Mouse (Mus musculus): ENCODE results near the gene Drd4. TPM values are rescaled to one million over a fixed set of nuclear protein-coding genes. Genes with fewer than 3 reads are reported as not detected.

Drd4 gene
- polyA plus RNA-seq, 1 experiment from 2014 or later: 0.13 TPM

DNA sequence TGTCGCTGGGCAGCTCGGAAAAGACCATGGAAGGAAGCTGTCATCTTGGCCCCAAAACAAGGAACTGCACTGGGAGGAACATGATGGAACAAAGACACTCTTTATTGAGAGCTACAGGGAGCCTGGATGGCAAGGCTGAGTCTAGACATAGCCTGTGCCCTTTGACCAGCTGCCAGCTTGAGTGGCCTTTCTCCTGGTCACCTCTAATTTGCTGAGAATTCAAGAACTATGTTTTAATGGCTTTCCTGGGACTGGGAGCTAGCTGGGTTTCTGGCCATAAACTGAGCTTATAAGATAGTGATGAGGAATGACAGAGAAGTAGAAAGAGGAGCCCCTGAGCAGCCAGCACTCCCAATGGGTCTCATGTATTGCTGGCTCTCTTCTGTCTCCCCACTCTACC lies 51.4 kb downstream of the Drd4 start:
- H3K27me3 ChIP-seq (ENCODE audit: insufficient read depth, poor library complexity, severe bottlenecking): peaks cover 51% of the 10 kb centered on the region
- H3K27ac ChIP-seq: no peak overlapping the region
- H3K36me3 ChIP-seq: no peaks in the 10 kb centered on the region
- WGBS: 72% methylated on average over 2 of the region's 2 CpGs
- H3K9me3 ChIP-seq: no peaks in the 10 kb centered on the region
- H3K4me1 ChIP-seq: peaks cover 21% of the 10 kb centered on the region
- no peak overlapping the region for H3K4me3 ChIP-seq
- DNase-seq (ENCODE audit: low spot score): no peak

DNA sequence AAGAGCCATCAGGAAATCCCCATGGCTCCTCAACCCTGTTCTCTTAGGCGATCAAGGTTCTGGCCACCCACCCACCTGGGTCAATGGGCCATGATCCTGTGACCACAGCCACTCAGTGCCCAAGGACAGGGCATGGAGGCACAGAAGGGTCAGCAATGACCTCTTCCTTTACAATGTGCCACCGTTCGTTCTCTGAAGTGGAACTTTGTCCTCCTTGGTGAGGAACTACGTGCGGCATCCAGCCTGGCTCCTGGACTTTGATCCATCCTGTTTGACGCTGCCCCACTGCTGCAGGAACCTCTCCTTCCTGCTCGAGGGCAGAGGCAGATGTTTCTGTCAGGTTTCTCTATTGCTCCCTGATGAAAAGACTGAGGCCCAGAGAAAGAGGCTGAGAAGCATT lies 51.9 kb downstream of the Drd4 start:
- Histone ChIP-seq H3K4me3 (no peak overlapping the region), H3K4me1 (peaks cover 17% of the 10 kb centered on the region), H3K27me3 (ENCODE audit: insufficient read depth, poor library complexity, severe bottlenecking) (peaks cover 46% of the 10 kb centered on the region), H3K9me3 (no peaks in the 10 kb centered on the region), H3K36me3 (no peaks in the 10 kb centered on the region), H3K27ac (no peak overlapping the region)
- WGBS: 79% methylated on average over 7 of the region's 7 CpGs
- DNase-seq (ENCODE audit: low spot score): no peak

DNA sequence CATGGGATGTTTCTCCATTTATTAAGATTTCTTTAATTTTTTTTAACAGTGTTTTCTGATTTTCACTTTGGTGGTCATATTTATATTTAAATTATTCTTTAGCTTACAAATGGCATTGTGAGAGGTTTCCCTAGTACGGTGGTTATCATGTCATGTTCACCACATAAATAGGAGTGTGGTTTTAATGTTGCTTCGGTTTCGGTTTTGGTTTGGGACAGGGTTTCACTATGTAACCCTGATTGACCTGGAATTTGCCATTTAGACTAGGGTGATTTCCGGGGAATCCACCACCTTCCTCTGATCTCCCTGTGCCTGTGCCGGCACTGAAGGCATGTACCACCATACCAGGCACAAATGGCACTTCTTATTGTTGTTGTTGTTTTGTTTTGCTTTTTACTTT lies 53.0 kb downstream of the Drd4 start:
- Histone ChIP-seq H3K4me1 (peaks cover 7% of the 10 kb centered on the region), H3K27ac (no peak overlapping the region), H3K4me3 (no peak overlapping the region), H3K36me3 (no peaks in the 10 kb centered on the region), H3K9me3 (no peaks in the 10 kb centered on the region), H3K27me3 (ENCODE audit: insufficient read depth, poor library complexity, severe bottlenecking) (peaks cover 35% of the 10 kb centered on the region; the same call in 1 of the 2 replicates)
- DNase-seq (ENCODE audit: low spot score): no peak
- 85% methylated on average over 5 of the region's 5 CpGs for WGBS

Other genes starting within 250 kb of the Drd4 start
- gene B4galnt4, start 230.9 kb upstream of the Drd4 start, polyA plus RNA-seq (2016; fragmentation: Nextera tagmentation; extraction: Ambion mirVana): 2.6 and 12.7 TPM in 2 replicates
- 0.94 and 3.4 TPM in 2 replicates for gene Pkp3, start 213.8 kb upstream of the Drd4 start, polyA plus RNA-seq (2016; fragmentation: Nextera tagmentation; extraction: Ambion mirVana)
- 3.0 and 5.7 TPM in 2 replicates for gene Sigirr, start 191.4 kb upstream of the Drd4 start, polyA plus RNA-seq (2016; fragmentation: Nextera tagmentation; extraction: Ambion mirVana)
- 0.42 and 0.97 TPM in 2 replicates for gene Ano9, start 174.2 kb upstream of the Drd4 start, polyA plus RNA-seq (2016; fragmentation: Nextera tagmentation; extraction: Ambion mirVana)
- gene Ptdss2, start 169.6 kb upstream of the Drd4 start, polyA plus RNA-seq (2016; fragmentation: Nextera tagmentation; extraction: Ambion mirVana): 87.8 and 91.1 TPM in 2 replicates
- gene Rnh1, start 119.1 kb upstream of the Drd4 start, polyA plus RNA-seq (2016; fragmentation: Nextera tagmentation; extraction: Ambion mirVana): 103 and 105 TPM in 2 replicates
- gene Hras, start 98.0 kb upstream of the Drd4 start, polyA plus RNA-seq (2016; fragmentation: Nextera tagmentation; extraction: Ambion mirVana): 89.6 and 92.6 TPM in 2 replicates
- 3.3 and 6.7 TPM in 2 replicates for gene Lrrc56, start 97.8 kb upstream of the Drd4 start, polyA plus RNA-seq (2016; fragmentation: Nextera tagmentation; extraction: Ambion mirVana)
- 1.4 and 2.1 TPM in 2 replicates for gene Lmntd2, start 77.9 kb upstream of the Drd4 start, polyA plus RNA-seq (2016; fragmentation: Nextera tagmentation; extraction: Ambion mirVana)
- 22.6 and 41.4 TPM in 2 replicates for gene Rassf7, start 76.1 kb upstream of the Drd4 start, polyA plus RNA-seq (2016; fragmentation: Nextera tagmentation; extraction: Ambion mirVana)
- 73.5 and 84.7 TPM in 2 replicates for gene Phrf1, start 63.2 kb upstream of the Drd4 start, polyA plus RNA-seq (2016; fragmentation: Nextera tagmentation; extraction: Ambion mirVana)
- gene Irf7, start 25.5 kb upstream of the Drd4 start, polyA plus RNA-seq (2016; fragmentation: Nextera tagmentation; extraction: Ambion mirVana): 0.39 and 0.60 TPM in 2 replicates
- not detected in 2 replicates for gene Cdhr5, start 15.2 kb upstream of the Drd4 start, polyA plus RNA-seq (2016; fragmentation: Nextera tagmentation; extraction: Ambion mirVana)
- 1.7 and 5.0 TPM in 2 replicates for gene Sct, start 12.9 kb upstream of the Drd4 start, polyA plus RNA-seq (2016; fragmentation: Nextera tagmentation; extraction: Ambion mirVana)
- gene Deaf1, start 35.7 kb downstream of the Drd4 start, polyA plus RNA-seq (2016; fragmentation: Nextera tagmentation; extraction: Ambion mirVana): 35.6 and 39.4 TPM in 2 replicates
- 39.5 and 41.2 TPM in 2 replicates for gene Tmem80, start 35.7 kb downstream of the Drd4 start, polyA plus RNA-seq (2016; fragmentation: Nextera tagmentation; extraction: Ambion mirVana)
- gene Eps8l2, start 46.9 kb downstream of the Drd4 start, polyA plus RNA-seq (2016; fragmentation: Nextera tagmentation; extraction: Ambion mirVana): 3.1 and 8.2 TPM in 2 replicates
- gene Taldo1, start 100.2 kb downstream of the Drd4 start, polyA plus RNA-seq (2016; fragmentation: Nextera tagmentation; extraction: Ambion mirVana): 270 and 285 TPM in 2 replicates
- gene Gatd1, start 122.1 kb downstream of the Drd4 start, polyA plus RNA-seq (2016; fragmentation: Nextera tagmentation; extraction: Ambion mirVana): 29.5 and 37.4 TPM in 2 replicates
- 13.7 and 23.5 TPM in 2 replicates for gene Cend1, start 137.5 kb downstream of the Drd4 start, polyA plus RNA-seq (2016; fragmentation: Nextera tagmentation; extraction: Ambion mirVana)
- 22.6 and 30.8 TPM in 2 replicates for gene Slc25a22, start 145.9 kb downstream of the Drd4 start, polyA plus RNA-seq (2016; fragmentation: Nextera tagmentation; extraction: Ambion mirVana)
- gene Pidd1, start 152.0 kb downstream of the Drd4 start, polyA plus RNA-seq (2016; fragmentation: Nextera tagmentation; extraction: Ambion mirVana): 18.0 and 18.2 TPM in 2 replicates
- 882 and 900 TPM in 2 replicates for gene Rplp2, start 155.4 kb downstream of the Drd4 start, polyA plus RNA-seq (2016; fragmentation: Nextera tagmentation; extraction: Ambion mirVana)
- gene Pnpla2, start 163.2 kb downstream of the Drd4 start, polyA plus RNA-seq (2016; fragmentation: Nextera tagmentation; extraction: Ambion mirVana): 28.3 and 38.9 TPM in 2 replicates
- 14.0 and 14.6 TPM in 2 replicates for gene Cracr2b, start 169.1 kb downstream of the Drd4 start, polyA plus RNA-seq (2016; fragmentation: Nextera tagmentation; extraction: Ambion mirVana)
- 23.1 and 38.2 TPM in 2 replicates for gene Cd151, start 175.4 kb downstream of the Drd4 start, polyA plus RNA-seq (2016; fragmentation: Nextera tagmentation; extraction: Ambion mirVana)
- gene Polr2l, start 183.1 kb downstream of the Drd4 start, polyA plus RNA-seq (2016; fragmentation: Nextera tagmentation; extraction: Ambion mirVana): 73.2 and 74.5 TPM in 2 replicates
- gene Tspan4, start 183.2 kb downstream of the Drd4 start, polyA plus RNA-seq (2016; fragmentation: Nextera tagmentation; extraction: Ambion mirVana): 69.0 and 70.8 TPM in 2 replicates
- gene Chid1, start 247.9 kb downstream of the Drd4 start, polyA plus RNA-seq (2016; fragmentation: Nextera tagmentation; extraction: Ambion mirVana): 40.5 and 45.3 TPM in 2 replicates

Measured in heart, embryonic 10.5 days (tissue).